In the genomic region with DNA sequence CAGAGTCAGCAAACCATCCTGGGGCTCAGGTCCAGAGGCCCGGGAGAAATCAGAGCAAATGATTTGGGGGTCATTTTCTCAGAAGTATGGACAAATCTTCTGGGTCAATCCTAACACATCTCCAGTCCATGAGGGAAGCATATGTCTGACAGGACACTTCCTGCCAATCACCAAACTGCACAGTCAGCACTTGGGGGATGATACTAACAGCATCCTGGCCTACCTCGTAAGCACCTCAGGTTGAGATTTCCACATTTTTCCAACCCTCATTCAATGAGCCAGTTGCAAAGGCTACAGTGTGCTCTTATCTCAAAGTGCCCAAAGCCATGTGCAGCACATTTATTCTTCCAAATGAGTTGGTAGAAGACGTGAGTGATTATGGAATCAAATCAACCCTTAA, we compare ENCODE assay signal across 34 mouse cellular contexts.
"Had no signal": no experiment of that assay in that cellular context is flagged by ENCODE, and none has a peak within 500 bp of the region (broad histone marks: within the 10 kb centered on the region; RNA-seq: fewer than 3 reads in every experiment).

No protein-coding gene starts in this region.

- DNase-seq: heart, postnatal 10 days; heart, postnatal 14 days; heart, postnatal 36 days; heart, postnatal 4 days; kidney, adult 11 months; kidney, adult 18-20 months; kidney, adult 2 months; kidney, adult 8-10 months; kidney, adult 9 months; kidney, postnatal 10 days; kidney, postnatal 14 days; kidney, postnatal 25 days; kidney, postnatal 36 days; kidney, postnatal 4 days; layer of hippocampus, adult 9-11 months; layer of hippocampus, postnatal 36 days had no signal

- H3K4me1 ChIP-seq: heart, embryonic 13.5 days; heart, embryonic 15.5 days; hindbrain, embryonic 10.5 days; hindbrain, embryonic 12.5 days; hindbrain, embryonic 15.5 days; intestine, embryonic 15.5 days; kidney, embryonic 15.5 days had no signal

- H3K36me3 ChIP-seq: heart, embryonic 12.5 days; heart, embryonic 13.5 days; heart, embryonic 15.5 days; hindbrain, embryonic 10.5 days; hindbrain, embryonic 12.5 days; hindbrain, embryonic 13.5 days; hindbrain, embryonic 15.5 days; intestine, embryonic 15.5 days; kidney, embryonic 15.5 days had no signal

- H3K9me3 ChIP-seq: heart, embryonic 12.5 days; heart, embryonic 13.5 days; heart, embryonic 15.5 days; hindbrain, embryonic 10.5 days; hindbrain, embryonic 12.5 days; hindbrain, embryonic 13.5 days; hindbrain, embryonic 15.5 days; intestine, embryonic 15.5 days; kidney, embryonic 15.5 days had no signal

- H3K4me3 ChIP-seq: heart, embryonic 12.5 days; heart, embryonic 13.5 days; heart, embryonic 15.5 days; hindbrain, embryonic 10.5 days; hindbrain, embryonic 12.5 days; hindbrain, embryonic 13.5 days; hindbrain, embryonic 15.5 days; intestine, embryonic 15.5 days; kidney, embryonic 15.5 days; layer of hippocampus, adult 2 months; left cerebral cortex, adult 2 months had no signal

- ATAC-seq: hindbrain, embryonic 16.5 days; hindbrain, postnatal 0 days; inflammation-experienced regulatory T-cells, adult 6 months; intestine, embryonic 15.5 days; intestine, embryonic 16.5 days; intestine, postnatal 0 days had no signal

- H3K27me3 ChIP-seq: heart, embryonic 12.5 days; heart, embryonic 15.5 days; hindbrain, embryonic 12.5 days; hindbrain, embryonic 13.5 days; hindbrain, embryonic 15.5 days; intestine, embryonic 15.5 days had no signal

- H3K9ac ChIP-seq: heart, embryonic 12.5 days; heart, embryonic 13.5 days; heart, embryonic 15.5 days; hindbrain, embryonic 12.5 days; hindbrain, embryonic 13.5 days; hindbrain, embryonic 14.5 days; hindbrain, embryonic 15.5 days; intestine, embryonic 15.5 days; kidney, embryonic 15.5 days had no signal

- H3K27ac ChIP-seq: heart, embryonic 13.5 days; heart, embryonic 15.5 days; hindbrain, embryonic 10.5 days; hindbrain, embryonic 12.5 days; hindbrain, embryonic 13.5 days; hindbrain, embryonic 14.5 days; hindbrain, embryonic 15.5 days; hindbrain, postnatal 0 days; intestine, embryonic 15.5 days; kidney, embryonic 15.5 days; kidney, postnatal 0 days; layer of hippocampus, adult 2 months; left cerebral cortex, adult 2 months had no signal

- H3K4me2 ChIP-seq: heart, embryonic 12.5 days; heart, embryonic 13.5 days; heart, embryonic 15.5 days; hindbrain, embryonic 12.5 days; hindbrain, embryonic 13.5 days; hindbrain, embryonic 14.5 days; hindbrain, embryonic 15.5 days; intestine, embryonic 15.5 days; kidney, embryonic 15.5 days had no signal
